Comparison of ENCODE assay signal across 20 mouse cellular contexts in the genomic region with DNA sequence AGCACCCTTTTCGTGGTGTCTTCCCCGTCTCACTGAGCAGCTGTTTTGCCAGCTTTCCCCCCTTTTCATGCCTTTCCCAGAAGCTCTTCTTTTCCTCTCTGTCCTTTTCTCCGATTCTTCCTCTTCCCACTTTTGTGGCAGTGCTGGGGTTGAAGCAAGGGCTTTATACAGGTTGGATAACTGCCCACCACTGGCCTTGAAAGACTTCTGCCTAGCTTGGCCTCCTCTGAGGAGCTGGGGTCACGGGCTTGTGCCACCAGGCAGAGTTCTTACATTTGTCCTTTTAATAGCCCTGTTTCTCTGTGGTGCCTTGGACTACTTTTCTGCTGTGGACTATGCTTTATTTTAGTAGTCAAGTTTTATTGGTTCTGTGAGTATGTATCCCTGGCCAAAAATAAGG. TPM values are rescaled to one million over a fixed set of nuclear protein-coding genes. Genes with fewer than 3 reads are reported as not detected.
DNase-seq lines count a peak whose midpoint lies in the region; TF ChIP-seq lines count a peak whose summit lies in the region.
"Had no signal": no experiment of that assay in that cellular context is flagged by ENCODE, and none has a peak within 500 bp of the region (broad histone marks: within the 10 kb centered on the region; RNA-seq: fewer than 3 reads in every experiment).

No protein-coding gene starts in this region.

- intact Hi-C loops in left cerebral cortex, adult 2 months (cut with DNase I): no loop called here
- intact Hi-C loops in left cerebral cortex, postnatal 10 days (cut with DNase I): no loop called here

- TF ChIP-seq CTCF in left cerebral cortex, adult 2 months (IDR thresholded peaks at IDR 0.05): no peak

- no peak overlapping the region for H3K4me3 ChIP-seq in left cerebral cortex, adult 2 months
- H3K4me3 ChIP-seq: forebrain, embryonic 10.5 days; forebrain, embryonic 13.5 days; heart, embryonic 13.5 days had no signal

- peak overlapping the region; percentile 55; the same call in 1 of the 2 replicates for H3K27ac ChIP-seq in left cerebral cortex, adult 2 months
- H3K27ac ChIP-seq: forebrain, embryonic 10.5 days; forebrain, embryonic 13.5 days; heart, embryonic 13.5 days; hindbrain, embryonic 14.5 days; hindbrain, postnatal 0 days had no signal

- DNase-seq in adrenal gland, adult 2 months: peak; percentile 70
- DNase-seq in adrenal gland, postnatal 4 days (ENCODE audit: low spot score in 2 of 2): no peak
- no peak for DNase-seq in left cerebral cortex, adult 2 months (ENCODE audit: extremely low spot score in 1 of 2, low spot score in 2 of 2)
- no peak for DNase-seq in left cerebral cortex, postnatal 10 days (ENCODE audit: extremely low spot score in 1 of 2, low spot score in 2 of 2)
- peak; percentile 61 for DNase-seq in adrenal gland, postnatal 14 days
- no peak for DNase-seq in layer of hippocampus, adult 9-10 months (ENCODE audit: low spot score)
- DNase-seq in spleen, postnatal 4 days (ENCODE audit: low spot score in 2 of 2): no peak
- DNase-seq: B cell, adult 2 months; cerebellum, adult 18-20 months; cerebellum, adult 9-10 months; cerebellum, postnatal 14 days; gastrocnemius, postnatal 14 days; heart, adult 18-20 months; heart, postnatal 14 days; heart, postnatal 4 days had no signal

RNA-seq across cellular contexts. Expression of a gene that starts 25.4 kb away (rescaled TPM):
- 100 to 1,000 TPM; 324 to 579 TPM for total RNA-seq in adrenal gland, adult 2 months (2021)
- 702 and 1,082 TPM in 2 replicates for polyA plus RNA-seq in adrenal gland, adult 2 months (2012; rRNA removed)
- total RNA-seq in adrenal gland, postnatal 4 days (2021): 100 to 1,000 TPM; 230 to 243 TPM
- total RNA-seq in left cerebral cortex, adult 2 months (2021): 100 to 1,000 TPM; 136 to 167 TPM
- total RNA-seq in left cerebral cortex, postnatal 10 days (2021): 100 to 1,000 TPM; 385 to 392 TPM
- total RNA-seq in adrenal gland, postnatal 14 days (2021): 233 and 245 TPM in 2 replicates

Comparison
In these comparisons a context has a peak if more than half of its experiments do, and no peak if none do; other contexts are left out.
1. DNase-seq: peak in adrenal gland, adult 2 months (single experiment) and adrenal gland, postnatal 14 days (single experiment); none in adrenal gland, postnatal 4 days (0 of 2), left cerebral cortex, adult 2 months (0 of 2), left cerebral cortex, postnatal 10 days (0 of 2), layer of hippocampus, adult 9-10 months (single experiment) and spleen, postnatal 4 days (0 of 2).